Mouse (Mus musculus): ENCODE measurements around the gene Btrc.

DNA sequence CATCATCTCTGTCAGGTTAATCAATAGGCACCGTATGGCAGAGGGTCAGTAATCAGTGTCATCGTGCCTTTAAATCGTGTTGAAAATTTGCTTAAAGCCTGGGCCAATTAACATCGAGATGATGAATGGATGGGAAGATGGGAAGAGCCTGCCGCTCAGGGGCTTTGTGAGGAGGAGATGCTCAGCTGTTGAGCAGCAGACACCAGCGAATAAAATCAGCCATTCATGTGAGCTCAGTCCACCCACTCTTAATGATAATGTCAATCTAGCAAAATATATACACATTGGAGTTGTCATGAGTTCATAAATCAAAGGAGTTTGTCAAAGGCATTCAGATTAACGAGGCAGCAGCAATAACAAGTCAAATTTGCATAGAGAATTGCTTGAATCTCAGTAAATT is 83.1 kb downstream of the Btrc start:
- no peak for TF ChIP-seq CTCF (IDR thresholded peaks at IDR 0.05; ENCODE audit: low read depth, low read length)
- no peak for TF ChIP-seq GATA1 (IDR thresholded peaks at IDR 0.05; ENCODE audit: borderline replicate concordance, low read length)
- no peak for TF ChIP-seq GATA2 (IDR thresholded peaks at IDR 0.05; ENCODE audit: borderline replicate concordance, low read depth, low read length)
- no peak for TF ChIP-seq POLR2AphosphoS5 (IDR thresholded peaks at IDR 0.05; ENCODE audit: insufficient replicate concordance, low read depth, low read length)

Data from G1E (cell line).